Mouse (Mus musculus): ENCODE results near the gene Ypel4.

Ypel4 gene

GRCm38 (mm10) chr2:84733579-84734300 lies at the start of gene Ypel4:
Ypel4 (plus strand) TSS chr2:84734058.
- peak; percentile 61 to 64 for DNase-seq (ENCODE audit: low spot score in 2 of 2)

- DNase-seq (ENCODE audit: low spot score in 2 of 2), result no peak
Measured at GRCm38 (mm10) chr2:84688080-84688844, 45.6 kb upstream of the Ypel4 start.

GRCm38 (mm10) chr2:84690050-84690449 lies 43.8 kb upstream of the Ypel4 start:
- no peak for DNase-seq (ENCODE audit: low spot score in 2 of 2)

GRCm38 (mm10) chr2:84695007-84695695 lies 38.7 kb upstream of the Ypel4 start:
- DNase-seq (ENCODE audit: low spot score in 2 of 2), result no peak

GRCm38 (mm10) chr2:84703497-84703896 lies 30.4 kb upstream of the Ypel4 start:
- no peak for DNase-seq (ENCODE audit: low spot score in 2 of 2)

- no peak for DNase-seq (ENCODE audit: low spot score in 2 of 2)
Measured at GRCm38 (mm10) chr2:84704329-84704728, 29.5 kb upstream of the Ypel4 start.

- DNase-seq (ENCODE audit: low spot score in 2 of 2), result peak in 1 of 2 experiments; percentile 35
Measured at GRCm38 (mm10) chr2:84705295-84705694, 28.6 kb upstream of the Ypel4 start.

- DNase-seq (ENCODE audit: low spot score in 2 of 2), result no peak
Measured at GRCm38 (mm10) chr2:84707523-84707922, 26.3 kb upstream of the Ypel4 start.

GRCm38 (mm10) chr2:84711898-84712297 lies 22.0 kb upstream of the Ypel4 start:
- DNase-seq (ENCODE audit: low spot score in 2 of 2), result no peak

GRCm38 (mm10) chr2:84714422-84714810 lies 19.4 kb upstream of the Ypel4 start:
- no peak for DNase-seq (ENCODE audit: low spot score in 2 of 2)

- peak; percentile 98 for DNase-seq (ENCODE audit: low spot score in 2 of 2)
Measured at GRCm38 (mm10) chr2:84714811-84715561, 18.9 kb upstream of the Ypel4 start, which contains the start of gene Zdhhc5. Zdhhc5 (minus strand) TSS chr2:84715180.

- peak in 1 of 2 experiments; percentile 62 for DNase-seq (ENCODE audit: low spot score in 2 of 2)
Measured at GRCm38 (mm10) chr2:84715562-84716361, 18.1 kb upstream of the Ypel4 start.

GRCm38 (mm10) chr2:84716423-84717355 lies 17.2 kb upstream of the Ypel4 start:
- no peak for DNase-seq (ENCODE audit: low spot score in 2 of 2)

- DNase-seq (ENCODE audit: low spot score in 2 of 2), result no peak
Measured at GRCm38 (mm10) chr2:84717357-84717756, 16.5 kb upstream of the Ypel4 start.

- no peak for DNase-seq (ENCODE audit: low spot score in 2 of 2)
Measured at GRCm38 (mm10) chr2:84720718-84721117, 13.1 kb upstream of the Ypel4 start.

GRCm38 (mm10) chr2:84721182-84721581 lies 12.7 kb upstream of the Ypel4 start:
- no peak for DNase-seq (ENCODE audit: low spot score in 2 of 2)

- DNase-seq (ENCODE audit: low spot score in 2 of 2), result no peak
Measured at GRCm38 (mm10) chr2:84723856-84724255, 10.0 kb upstream of the Ypel4 start.

- no peak for DNase-seq (ENCODE audit: low spot score in 2 of 2)
Measured at GRCm38 (mm10) chr2:84725770-84726169, 8.1 kb upstream of the Ypel4 start.

- no peak for DNase-seq (ENCODE audit: low spot score in 2 of 2)
Measured at GRCm38 (mm10) chr2:84726716-84727115, 7.1 kb upstream of the Ypel4 start.
